Mouse (Mus musculus) heart, postnatal 0 days (tissue): ENCODE data around the gene Isl2.

Experiments
- CTCF ChIP-seq: IDR thresholded peaks from 2 replicates; pipeline ENCODE4 v1.5.1; 2016; ENCODE audit warnings: antibody characterized with exemption, control low read depth, low read depth
- EP300 ChIP-seq: IDR thresholded peaks from 2 replicates; pipeline ENCODE4 v1.6.1; 2016; ENCODE audit warnings: antibody characterized with exemption, low read depth

DNA sequence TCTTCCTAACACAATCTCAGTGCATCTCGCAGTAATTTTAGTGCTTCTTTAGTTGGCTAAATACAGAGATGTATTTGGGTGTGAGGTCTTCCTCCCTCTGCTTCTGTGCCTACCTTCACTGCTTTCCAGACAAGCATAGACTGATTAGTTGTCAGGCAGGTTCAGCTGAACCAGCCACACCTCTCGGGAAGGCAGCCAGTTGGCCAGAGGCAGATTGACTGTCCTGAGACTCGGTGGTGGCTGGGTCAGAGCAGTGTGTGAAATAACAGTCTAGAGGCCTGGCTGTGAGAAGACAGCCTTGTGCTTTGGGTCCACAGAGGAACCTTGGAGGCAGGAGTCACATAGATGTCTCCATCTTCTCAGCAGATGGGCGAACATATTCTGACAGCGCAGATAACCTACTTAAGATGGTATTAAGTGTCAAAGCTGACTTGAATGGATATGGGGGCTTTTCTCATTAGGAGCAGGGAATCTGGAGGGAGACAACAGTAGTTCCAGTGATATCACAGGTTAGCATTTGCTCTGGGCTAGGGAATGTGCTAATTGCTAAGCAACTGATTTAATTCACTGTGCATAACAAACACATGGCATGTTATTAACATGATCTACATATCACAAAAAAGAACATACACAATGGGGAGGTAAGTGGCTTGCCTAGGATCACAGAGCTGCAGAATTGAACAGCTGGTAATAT, 30.1 kb downstream of the Isl2 start:
- no peak for TF ChIP-seq CTCF
- TF ChIP-seq EP300: no peak
